Mouse (Mus musculus) embryonic fibroblast, embryonic 13.5 days (primary cell): ENCODE data around the gene Pnp.
"Not testable (repeated sequence)": the region's sequence is repeated elsewhere in the genome, so short reads cannot be mapped to it uniquely, and the experiment has no call there.

Experiments
- CTCF ChIP-seq: IDR thresholded peaks from 2 replicates; pipeline ENCODE4 v1.5.1; 2011; ENCODE audit warnings: mild to moderate bottlenecking, control low read depth, low read length, moderate library complexity, borderline replicate concordance; ENCODE audit not compliant: insufficient read depth
- POLR2A ChIP-seq: IDR thresholded peaks from 2 replicates; pipeline ENCODE4 v1.6.1; 2011; ENCODE audit warnings: low read depth, mild to moderate bottlenecking, control low read depth, low read length, moderate library complexity

DNA sequence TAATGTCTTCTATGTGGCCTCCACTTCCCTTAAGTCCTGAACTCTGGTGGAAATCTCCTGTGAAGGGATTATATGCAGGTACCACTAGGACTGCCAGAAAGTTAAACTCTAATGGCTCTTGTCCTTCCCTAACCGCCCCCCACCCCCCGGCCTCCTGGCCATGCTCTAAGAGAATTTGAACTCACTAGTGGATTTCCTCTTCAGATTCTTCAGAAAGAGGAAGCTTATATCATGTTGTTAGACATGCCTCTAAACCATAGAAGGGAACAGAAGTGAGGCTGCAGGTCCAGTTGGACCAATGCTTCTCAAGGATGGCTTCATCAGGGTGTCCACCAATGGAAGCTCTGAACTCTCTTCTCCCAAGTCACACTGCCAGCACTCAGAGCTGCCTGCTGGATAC, 32.9 kb upstream of the Pnp start:
- not testable (repeated sequence) for TF ChIP-seq CTCF, POLR2A
